Mouse (Mus musculus) ES-Bruce4 (cell line): Measurements from ENCODE around the gene Arl4a. TPM values are rescaled to one million over a fixed set of nuclear protein-coding genes. Genes with fewer than 3 reads are reported as not detected.

Experiments
- H3K27ac ChIP-seq: 2 replicates; pipeline ENCODE4 v1.5.1; 2012; ENCODE audit warnings: low read length, inconsistent platforms; ENCODE audit not compliant: insufficient read depth
- H3K27me3 ChIP-seq: 2 replicates; pipeline ENCODE4 v1.6.1; 2012; ENCODE audit warnings: mild to moderate bottlenecking, low read length, inconsistent platforms; ENCODE audit not compliant: control insufficient read depth, poor library complexity, insufficient read depth, severe bottlenecking
- H3K36me3 ChIP-seq: 2 replicates; pipeline ENCODE4 v1.6.1; 2012; ENCODE audit warnings: inconsistent platforms, mild to moderate bottlenecking, low read length, moderate library complexity; ENCODE audit not compliant: control insufficient read depth, poor library complexity, insufficient read depth, severe bottlenecking
- H3K4me1 ChIP-seq: one replicate; pipeline ENCODE4 v1.8.1; 2011; ENCODE audit warnings: low read length; ENCODE audit not compliant: control insufficient read depth, insufficient read depth
- H3K4me3 ChIP-seq: 2 replicates; pipeline ENCODE4 v1.5.1; 2011; ENCODE audit warnings: low read depth, mild to moderate bottlenecking, low read length
- H3K9ac ChIP-seq: 2 replicates; pipeline ENCODE4 v1.6.1; 2012; ENCODE audit warnings: low read depth, mild to moderate bottlenecking, inconsistent platforms; ENCODE audit not compliant: poor library complexity, severe bottlenecking
- H3K9me3 ChIP-seq: replicated peaks from 2 replicates; pipeline ENCODE4 v1.6.1; 2012; ENCODE audit warnings: mild to moderate bottlenecking, low read length, inconsistent platforms; ENCODE audit not compliant: control insufficient read depth, poor library complexity, insufficient read depth, severe bottlenecking
- CTCF ChIP-seq: IDR thresholded peaks from one replicate; pipeline ENCODE4 v1.8.1; 2011; ENCODE audit warnings: low read depth, low read length
- EP300 ChIP-seq: IDR thresholded peaks from 2 replicates; pipeline ENCODE4 v1.6.1; 2011; ENCODE audit warnings: low read depth, low read length; ENCODE audit not compliant: insufficient read depth
- POLR2A ChIP-seq: IDR thresholded peaks from one replicate; pipeline ENCODE4 v1.8.1; 2011; ENCODE audit warnings: low read length; ENCODE audit not compliant: insufficient read depth
- polyA plus RNA-seq: library from polyadenylated mRNA; stranded (reverse); fragments of >200 nt; gene quantifications from 2 replicates; pipeline ENCODE4 v1.2.4, GENCODE M21; 2011; ENCODE audit warnings: low read depth; ENCODE audit not compliant: missing spikeins, insufficient read depth, insufficient read length

The Arl4a gene
- polyA plus RNA-seq, 1 experiment = 26.5 TPM

DNA sequence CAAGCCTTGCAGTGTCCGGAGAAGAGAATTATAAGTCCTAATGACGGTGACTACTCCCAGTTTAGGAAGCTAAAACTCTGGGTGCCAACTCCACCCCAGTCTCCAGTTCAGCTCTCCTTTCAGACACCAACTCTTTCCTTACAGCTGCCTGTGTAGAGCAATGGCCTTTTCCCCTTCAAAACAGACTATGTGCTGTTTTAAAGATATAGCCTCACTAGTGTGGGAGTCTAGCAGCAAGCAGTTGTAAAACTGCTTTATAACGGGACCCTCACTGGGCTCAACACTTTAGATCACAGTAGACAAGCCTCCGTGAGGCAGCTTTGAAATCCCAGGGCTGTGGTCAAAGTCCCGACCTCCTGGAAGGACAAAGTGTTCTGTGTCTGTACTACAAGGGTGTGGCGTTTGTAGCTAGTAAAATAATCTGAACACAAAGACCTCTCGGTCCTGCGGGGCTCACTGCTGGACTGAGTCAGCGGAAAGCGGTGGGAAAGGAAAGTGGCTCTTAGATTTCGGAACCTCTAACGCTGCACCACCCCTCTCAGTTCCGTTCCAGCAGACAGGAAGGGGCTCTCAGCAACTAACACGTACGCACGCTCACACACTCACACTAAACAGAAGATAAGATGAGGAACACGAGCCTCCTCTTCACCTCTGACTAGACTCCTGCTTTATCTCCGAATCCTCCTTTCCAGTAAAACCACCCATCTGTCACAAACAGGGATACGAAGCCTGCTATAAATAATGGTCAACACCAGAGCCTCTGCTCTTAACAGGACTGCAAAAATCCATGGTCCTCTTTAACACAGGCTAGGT is 21.0 kb downstream of the Arl4a start:
- TF ChIP-seq POLR2A (no peak), EP300 (no peak), CTCF (no peak)
- Histone ChIP-seq H3K27me3 (no peaks in the 10 kb centered on the region; the same call in 1 of the 2 replicates), H3K27ac (no peak overlapping the region), H3K4me3 (no peak overlapping the region), H3K36me3 (no peaks in the 10 kb centered on the region), H3K4me1 (no peaks in the 10 kb centered on the region), H3K9me3 (no peaks in the 10 kb centered on the region), H3K9ac (0 out of 2 replicates have a peak overlapping the region, but pooled peaks have one; percentile 11)

DNA sequence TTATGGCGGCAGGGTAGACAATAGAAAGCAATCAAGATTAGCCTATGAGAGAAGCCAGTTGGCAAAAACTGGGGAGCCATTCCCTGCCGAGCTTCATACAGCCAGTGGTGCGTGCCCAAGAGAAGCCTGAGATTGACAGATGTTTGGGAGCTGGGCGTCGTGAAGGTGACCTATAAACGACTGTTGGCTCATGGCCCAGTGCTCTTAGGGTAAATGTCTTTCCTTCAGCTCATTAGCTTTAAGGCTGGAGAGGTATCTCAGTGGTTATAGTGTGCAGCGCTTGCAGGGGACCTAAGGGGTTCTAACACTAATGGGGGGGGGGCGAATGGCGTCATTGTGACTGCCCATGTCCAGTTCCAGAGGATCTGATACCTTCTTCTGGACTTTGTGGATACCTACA is 21.8 kb downstream of the Arl4a start:
- H3K27ac ChIP-seq = no peak overlapping the region
- no peaks in the 10 kb centered on the region; the same call in 1 of the 2 replicates for H3K27me3 ChIP-seq
- H3K9me3 ChIP-seq = no peaks in the 10 kb centered on the region
- no peaks in the 10 kb centered on the region for H3K4me1 ChIP-seq
- no peak overlapping the region for H3K4me3 ChIP-seq
- H3K36me3 ChIP-seq = no peaks in the 10 kb centered on the region
- H3K9ac ChIP-seq = no peak overlapping the region
- TF ChIP-seq EP300 = no peak
- TF ChIP-seq POLR2A = no peak
- TF ChIP-seq CTCF = no peak

DNA sequence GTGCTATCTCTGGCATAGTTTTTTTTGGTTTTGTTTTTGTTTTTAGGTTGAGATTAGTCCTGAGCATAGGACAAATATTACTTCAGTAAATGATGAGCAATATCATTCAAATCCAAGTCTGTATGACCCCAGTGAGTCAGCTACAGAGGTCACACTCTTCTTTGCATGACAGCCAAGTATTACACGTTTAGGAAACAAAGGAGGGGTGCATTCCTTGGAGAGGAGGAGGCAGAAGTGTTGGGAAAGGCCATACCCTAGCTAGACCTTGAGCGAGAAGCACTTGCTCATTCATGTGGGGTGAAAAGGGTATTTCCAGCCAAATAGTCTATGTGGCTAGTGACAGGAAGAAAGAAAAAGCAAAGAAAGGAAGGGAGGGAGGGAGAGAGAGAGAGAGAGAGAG is 28.0 kb downstream of the Arl4a start:
- peaks cover 2% of the 10 kb centered on the region for H3K4me1 ChIP-seq
- no peak overlapping the region for H3K4me3 ChIP-seq
- no peaks in the 10 kb centered on the region for H3K9me3 ChIP-seq
- no peaks in the 10 kb centered on the region; the same call in 1 of the 2 replicates for H3K27me3 ChIP-seq
- no peak overlapping the region for H3K27ac ChIP-seq
- TF ChIP-seq EP300 = no peak
- TF ChIP-seq POLR2A = no peak
- no peak for TF ChIP-seq CTCF
- H3K9ac ChIP-seq = no peak overlapping the region
- H3K36me3 ChIP-seq = no peaks in the 10 kb centered on the region

DNA sequence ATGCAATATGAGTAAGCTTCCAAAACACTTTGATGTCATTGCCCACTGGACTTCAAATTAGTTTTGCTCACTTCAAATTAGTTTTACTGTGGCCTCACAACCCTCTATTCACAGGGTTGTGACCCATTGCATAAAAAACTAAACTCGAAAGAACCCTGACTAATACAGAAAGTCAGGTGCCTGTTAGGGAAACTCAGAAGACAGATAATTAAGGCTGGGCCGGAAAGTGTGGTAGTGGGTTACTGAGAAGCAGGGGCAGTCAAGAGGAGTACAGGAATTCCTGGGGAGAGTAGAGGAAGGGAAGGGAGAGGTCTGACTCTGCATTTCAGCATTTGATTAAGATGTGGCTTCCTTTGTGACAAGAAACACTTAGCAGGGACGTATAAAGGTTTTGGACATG is 29.4 kb downstream of the Arl4a start:
- Histone ChIP-seq H3K27me3 (no peaks in the 10 kb centered on the region), H3K9ac (no peak overlapping the region)
- TF ChIP-seq POLR2A (no peak), EP300 (no peak), CTCF (no peak)

DNA sequence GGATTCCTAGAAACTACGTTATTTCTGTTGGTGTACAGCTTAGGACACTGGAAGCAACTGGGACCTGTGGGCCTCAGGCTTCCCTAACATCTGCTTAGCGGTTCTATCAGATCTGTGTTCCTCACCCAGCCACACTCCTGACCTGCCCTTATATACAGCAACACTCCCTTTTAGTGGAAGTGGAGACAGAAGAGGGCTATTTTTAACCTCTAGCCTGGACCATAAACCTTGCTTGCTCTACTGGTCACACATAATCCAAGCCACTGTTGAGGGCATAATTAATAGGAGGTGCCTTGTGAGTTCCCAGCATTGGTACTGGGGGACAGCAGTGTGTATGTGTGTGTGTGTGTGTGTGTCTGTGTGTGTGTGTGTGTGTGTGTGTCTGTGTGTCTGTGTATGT is 33.1 kb downstream of the Arl4a start:
- Histone ChIP-seq H3K9ac (no peak overlapping the region), H3K9me3 (no peaks in the 10 kb centered on the region), H3K27ac (no peak overlapping the region), H3K4me1 (peaks cover 2% of the 10 kb centered on the region), H3K36me3 (no peaks in the 10 kb centered on the region), H3K4me3 (no peak overlapping the region), H3K27me3 (no peaks in the 10 kb centered on the region)
- TF ChIP-seq CTCF (no peak), POLR2A (no peak), EP300 (no peak)

More for the DNA sequence above, 29.4 kb downstream of the Arl4a start:
- Histone ChIP-seq H3K4me3 (no peak overlapping the region), H3K9me3 (no peaks in the 10 kb centered on the region), H3K27ac (no peak overlapping the region), H3K36me3 (no peaks in the 10 kb centered on the region), H3K4me1 (peaks cover 2% of the 10 kb centered on the region)

DNA sequence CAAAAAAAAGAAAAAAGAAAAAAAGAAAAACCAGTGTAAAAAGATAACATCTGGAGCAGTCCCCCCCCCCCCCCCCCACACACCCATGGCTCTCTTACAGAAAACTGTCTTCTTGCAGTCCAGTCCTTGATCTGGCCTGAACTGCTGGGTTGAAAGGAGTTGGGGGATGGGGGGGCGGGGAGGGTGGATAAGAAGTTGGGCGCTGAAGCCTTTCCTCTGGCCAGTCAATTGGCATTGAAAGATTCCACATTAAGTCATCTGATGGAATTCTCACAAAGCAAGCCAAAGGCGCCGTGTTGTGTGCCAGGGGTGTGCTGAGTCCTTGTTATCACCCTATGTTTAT is 39.0 kb downstream of the Arl4a start:
- peaks cover 6% of the 10 kb centered on the region for H3K4me1 ChIP-seq
- no peaks in the 10 kb centered on the region for H3K36me3 ChIP-seq
- peak overlapping the region; percentile 97 for H3K27ac ChIP-seq
- H3K4me3 ChIP-seq = no peak overlapping the region
- H3K27me3 ChIP-seq = no peaks in the 10 kb centered on the region
- H3K9me3 ChIP-seq = no peaks in the 10 kb centered on the region
- TF ChIP-seq POLR2A (no peak), EP300 (0 out of 2 replicates have a peak, but pooled peaks have one; percentile 32)
- peak overlapping the region; percentile 45 for H3K9ac ChIP-seq
